Comparison of ENCODE assay signal across 8 mouse cellular contexts in genomic region chr12:46399653-46399975, GRCm38 (mm10).
A peak's percentile ranks its signal among the peaks of the same experiment; 100 is the strongest.
DNase-seq lines count a peak whose midpoint lies in the region; ATAC-seq and TF ChIP-seq lines count a peak whose summit lies in the region.

No protein-coding gene starts in this region.

- peak; percentile 84 for ATAC-seq in forebrain, embryonic 16.5 days
- ATAC-seq in liver, embryonic 12.5 days = no peak
- no peak for ATAC-seq in stomach, embryonic 16.5 days (ENCODE audit: insufficient read depth, low FRiP score)
- no peak for ATAC-seq in erythroblast, adult 5-6 weeks (replicated peaks; ENCODE audit: low FRiP score, poor library complexity, severe bottlenecking)

- whole genome bisulfite sequencing in kidney, adult 2 months = 3% methylated on average over 14 of the region's 14 CpGs
- under 1% methylated on average over 14 of the region's 14 CpGs for WGBS in forebrain, embryonic 16.5 days
- WGBS in liver, embryonic 12.5 days (ENCODE audit: insufficient replicate concordance) = 3% methylated on average over 14 of the region's 14 CpGs
- WGBS in stomach, embryonic 16.5 days = under 1% methylated on average over 14 of the region's 14 CpGs

- no peak for TF ChIP-seq POLR2A in kidney, adult 2 months (IDR thresholded peaks at IDR 0.05; ENCODE audit: low read depth, low read length)
- peak; percentile 45; the same call in 1 of the 2 replicates for TF ChIP-seq POLR2A in cortical plate, adult 2 months (IDR thresholded peaks at IDR 0.05; ENCODE audit: extremely low read depth, insufficient read depth, low read length)

- H3K27ac ChIP-seq in kidney, adult 2 months (ENCODE audit: insufficient read depth, low read depth, low read length) = no peak overlapping the region
- H3K27ac ChIP-seq in cortical plate, adult 2 months (ENCODE audit: insufficient read depth, low read length) = peak overlapping the region; percentile 23; the same call in 1 of the 2 replicates
- H3K27ac ChIP-seq in forebrain, embryonic 16.5 days (ENCODE audit: low read length) = peak overlapping the region; percentile 28; the same call in 1 of the 2 replicates
- H3K27ac ChIP-seq in liver, embryonic 12.5 days = no peak overlapping the region
- H3K27ac ChIP-seq in stomach, embryonic 16.5 days (ENCODE audit: low read length) = no peak overlapping the region

- peak overlapping the region; percentile 74 for H3K9ac ChIP-seq in forebrain, embryonic 16.5 days (replicated peaks; ENCODE audit: low read depth, low read length)
- no peak overlapping the region for H3K9ac ChIP-seq in liver, embryonic 12.5 days
- H3K9ac ChIP-seq in stomach, embryonic 16.5 days (ENCODE audit: low read length) = peak overlapping the region; percentile 51

- H3K36me3 ChIP-seq in kidney, adult 2 months (ENCODE audit: control insufficient read depth, insufficient read depth, low read length) = no peaks in the 10 kb centered on the region
- no peaks in the 10 kb centered on the region for H3K36me3 ChIP-seq in forebrain, embryonic 16.5 days (ENCODE audit: control insufficient read depth, insufficient read depth)
- no peaks in the 10 kb centered on the region for H3K36me3 ChIP-seq in liver, embryonic 12.5 days
- H3K36me3 ChIP-seq in stomach, embryonic 16.5 days (ENCODE audit: control insufficient read depth, insufficient read depth, low read length) = no peaks in the 10 kb centered on the region

- H3K4me2 ChIP-seq in forebrain, embryonic 16.5 days (ENCODE audit: low read length) = peak overlapping the region; percentile 69
- H3K4me2 ChIP-seq in liver, embryonic 12.5 days = peak overlapping the region; percentile 53
- peak overlapping the region; percentile 78 for H3K4me2 ChIP-seq in stomach, embryonic 16.5 days (ENCODE audit: low read depth, low read length)

- H3K27me3 ChIP-seq in kidney, adult 2 months (replicated peaks; ENCODE audit: control insufficient read depth, insufficient read depth, low read length) = no peaks in the 10 kb centered on the region
- H3K27me3 ChIP-seq in forebrain, embryonic 16.5 days (replicated peaks; ENCODE audit: control insufficient read depth, insufficient read depth, low read length) = no peaks in the 10 kb centered on the region; the same call in 1 of the 2 replicates
- H3K27me3 ChIP-seq in liver, embryonic 12.5 days (replicated peaks) = peaks cover 24% of the 10 kb centered on the region
- H3K27me3 ChIP-seq in stomach, embryonic 16.5 days (ENCODE audit: control insufficient read depth, insufficient read depth, low read length) = no peaks in the 10 kb centered on the region

- H3K4me1 ChIP-seq in kidney, adult 2 months (ENCODE audit: control insufficient read depth, insufficient read depth, low read length) = no peaks in the 10 kb centered on the region
- H3K4me1 ChIP-seq in cortical plate, adult 2 months (ENCODE audit: control insufficient read depth, insufficient read depth, low read length) = no peaks in the 10 kb centered on the region
- H3K4me1 ChIP-seq in forebrain, embryonic 16.5 days (replicated peaks; ENCODE audit: control insufficient read depth, insufficient read depth, low read length) = peaks cover 4% of the 10 kb centered on the region
- no peaks in the 10 kb centered on the region for H3K4me1 ChIP-seq in liver, embryonic 12.5 days
- no peaks in the 10 kb centered on the region for H3K4me1 ChIP-seq in stomach, embryonic 16.5 days (ENCODE audit: control insufficient read depth, insufficient read depth, low read length)

- DNase-seq in kidney, adult 2 months = no peak
- DNase-seq in kidney, adult 18-20 months = no peak
- DNase-seq in layer of hippocampus, postnatal 36 days = no peak

- TF ChIP-seq CTCF in kidney, adult 2 months (conservative IDR thresholded peaks at IDR 0.05; ENCODE audit: insufficient read depth, insufficient read length, low read depth, low read length) = no peak
- no peak for TF ChIP-seq CTCF in cortical plate, adult 2 months (IDR thresholded peaks at IDR 0.05; ENCODE audit: extremely low read depth, insufficient read depth, low read length)

- H3K4me3 ChIP-seq in kidney, adult 2 months (ENCODE audit: insufficient read depth, low read depth, low read length) = peak overlapping the region; percentile 8; the same call in 1 of the 2 replicates
- peak overlapping the region; percentile 28 for H3K4me3 ChIP-seq in cortical plate, adult 2 months (ENCODE audit: insufficient read depth, low read length)
- H3K4me3 ChIP-seq in forebrain, embryonic 16.5 days (replicated peaks; ENCODE audit: low read length) = peak overlapping the region; percentile 65
- H3K4me3 ChIP-seq in liver, embryonic 12.5 days = peak overlapping the region; percentile 35
- peak overlapping the region; percentile 52 for H3K4me3 ChIP-seq in stomach, embryonic 16.5 days (replicated peaks; ENCODE audit: low read length)

- H3K9me3 ChIP-seq in forebrain, embryonic 16.5 days (ENCODE audit: control insufficient read depth, low read length) = no peaks in the 10 kb centered on the region
- H3K9me3 ChIP-seq in liver, embryonic 12.5 days (replicated peaks) = no peaks in the 10 kb centered on the region
- H3K9me3 ChIP-seq in stomach, embryonic 16.5 days (replicated peaks; ENCODE audit: control insufficient read depth, low read length) = no peaks in the 10 kb centered on the region

Comparison
In these comparisons a context has a peak if more than half of its experiments do, and no peak if none do; other contexts are left out.
1. H3K27ac ChIP-seq: peak in cortical plate, adult 2 months (single experiment) and forebrain, embryonic 16.5 days (single experiment); none in kidney, adult 2 months (single experiment), liver, embryonic 12.5 days (single experiment) and stomach, embryonic 16.5 days (single experiment).
2. H3K4me3 ChIP-seq: peak in every context shown above with its lines; median percentile 65 in forebrain, embryonic 16.5 days; 52 in stomach, embryonic 16.5 days; 35 in liver, embryonic 12.5 days; 28 in cortical plate, adult 2 months; 8 in kidney, adult 2 months.
3. Peak in every context shown above with its lines, with median percentiles within 50 percentile points of each other: H3K4me2 ChIP-seq.